Mouse (Mus musculus) right cerebral cortex, postnatal 25 days (tissue): ENCODE results near the gene 4930503E14Rik.
"Not testable (repeated sequence)": the region's sequence is repeated elsewhere in the genome, so short reads cannot be mapped to it uniquely, and the experiment has no call there.

ENCODE experiments used
- DNase-seq: peaks from one replicate; pipeline ENCODE4 v3.0.0; 2022

The 4930503E14Rik gene

DNA sequence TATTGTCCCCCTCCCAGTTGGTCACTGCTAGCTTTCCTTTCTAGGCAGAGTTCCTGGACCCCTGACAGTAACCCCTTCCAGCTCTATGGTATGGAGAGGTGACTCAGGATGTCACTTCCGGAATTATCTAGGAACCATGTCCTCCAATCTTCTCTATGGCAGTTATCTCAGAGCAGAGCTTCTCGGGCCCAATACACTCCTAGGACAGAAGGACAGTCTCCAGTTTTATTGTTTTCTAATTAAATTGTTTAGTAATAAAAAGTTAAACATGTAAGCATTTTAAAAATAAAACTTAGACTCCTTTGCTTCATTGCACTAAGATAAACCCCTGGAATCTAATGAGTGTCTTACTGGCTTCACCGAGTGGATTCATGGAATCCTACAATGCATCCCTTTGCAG, at the start of gene 4930503E14Rik:
4930503E14Rik (minus strand) TSS at position 101 of the 400 bp plus-strand sequence.
- not testable (repeated sequence) for DNase-seq

DNA sequence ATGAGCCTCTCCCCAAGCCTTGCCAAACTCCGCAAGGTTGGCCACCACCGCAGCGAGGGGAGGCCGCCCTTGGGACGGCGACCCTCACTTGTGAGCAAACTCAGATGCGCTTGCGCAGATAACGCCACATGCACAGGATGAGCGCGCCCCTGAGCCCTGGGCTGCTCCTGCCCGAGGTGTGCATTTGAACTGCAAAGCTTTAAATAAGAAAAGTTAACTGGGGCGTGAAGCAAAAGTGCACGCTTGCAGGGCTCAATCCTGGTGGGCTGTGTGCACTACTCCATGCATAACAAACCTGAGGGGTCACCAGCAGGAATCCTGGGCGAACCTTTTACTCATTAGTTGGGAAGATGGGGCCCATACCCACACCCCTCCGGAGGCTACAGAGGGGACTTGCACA, 35.0 kb upstream of the 4930503E14Rik start:
- DNase-seq = no peak

DNA sequence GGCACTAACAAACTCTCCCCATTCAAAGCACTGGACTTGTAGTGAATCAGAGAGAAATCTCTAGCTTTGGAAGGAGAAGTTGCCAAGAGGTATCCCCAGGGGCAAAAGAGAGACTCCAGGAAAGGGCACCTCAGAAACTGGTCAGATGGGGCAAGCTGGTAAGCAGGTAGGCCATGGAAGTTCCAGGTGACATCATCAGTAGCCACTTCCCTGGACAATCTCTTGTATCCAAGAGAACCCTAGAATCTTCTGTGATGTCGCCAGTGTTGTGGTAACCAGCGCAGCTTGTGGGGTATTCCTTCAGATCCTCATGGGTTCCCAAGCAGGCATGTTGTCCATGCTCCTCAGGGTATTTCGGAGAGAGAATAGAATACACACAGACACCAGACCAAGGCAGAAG, 15.7 kb downstream of the 4930503E14Rik start, which contains the start of gene Gm8212:
Gm8212 (plus strand) TSS at position 301 of the 400 bp plus-strand sequence.
- not testable (repeated sequence) for DNase-seq

DNA sequence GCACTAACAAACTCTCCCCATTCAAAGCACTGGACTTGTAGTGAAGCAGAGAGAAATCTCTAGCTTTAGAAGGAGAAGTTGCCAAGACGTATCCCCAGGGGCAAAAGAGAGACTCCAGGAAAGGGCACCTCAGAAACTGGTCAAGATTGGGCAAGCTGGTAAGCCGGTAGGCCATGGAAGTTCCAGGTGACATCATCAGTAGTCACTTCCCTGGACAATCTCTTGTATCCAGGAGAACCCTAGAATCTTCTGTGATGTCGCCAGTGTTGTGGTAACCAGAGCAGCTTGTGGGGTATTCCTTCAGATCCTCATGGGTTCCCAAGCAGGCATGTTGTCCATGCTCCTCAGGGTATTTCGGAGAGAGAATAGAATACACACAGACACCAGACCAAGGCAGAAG, 89.5 kb downstream of the 4930503E14Rik start, which contains the start of gene Gm3327:
Gm3327 (plus strand) TSS at position 301 of the 400 bp plus-strand sequence.
- DNase-seq = not testable (repeated sequence)
